ENCODE assay signal across 8 mouse cellular contexts in genomic region chr13:5861157-5862002, GRCm38 (mm10). TPM values are rescaled to one million over a fixed set of nuclear protein-coding genes. Genes with fewer than 3 reads are reported as not detected.
DNase-seq lines count a peak whose midpoint lies in the region; ATAC-seq lines count a peak whose summit lies in the region.

Gene Klf6, plus strand, starts transcription at chr13:5861482.

- peak within 1 kb of the TSS; percentile 82 for H3K9ac ChIP-seq in hindbrain, embryonic 15.5 days

- peak; percentile 100 for ATAC-seq in hindbrain, embryonic 15.5 days (ENCODE audit: low FRiP score, low read depth)

- WGBS in hindbrain, embryonic 15.5 days: under 1% methylated on average over 57 of the region's 60 CpGs

- peak within 1 kb of the TSS; percentile 57 for H3K4me3 ChIP-seq in hindbrain, embryonic 15.5 days

- peak within 1 kb of the TSS; percentile 77 for H3K4me2 ChIP-seq in hindbrain, embryonic 15.5 days

- no peaks in the 10 kb centered on the region for H3K27me3 ChIP-seq in hindbrain, embryonic 15.5 days

- H3K9me3 ChIP-seq in hindbrain, embryonic 15.5 days: no peaks in the 10 kb centered on the region

- peak; percentile 100 for DNase-seq in T-cell, adult 2 months (ENCODE audit: low spot score)
- DNase-seq in cerebellum, postnatal 36 days: peak; percentile 99
- DNase-seq in frontal cortex, postnatal 36 days (ENCODE audit: low spot score in 2 of 2): peak; percentile 99 to 100
- DNase-seq in left cerebral cortex, adult 11 months (ENCODE audit: low spot score): peak; percentile 100
- peak; percentile 99 to 100 for DNase-seq in lung, postnatal 4 days
- peak; percentile 99 for DNase-seq in retina, postnatal 7 days (ENCODE audit: low read depth, low spot score)
- peak; percentile 98 for DNase-seq in urinary bladder, adult 2 months (ENCODE audit: low spot score)

- H3K4me1 ChIP-seq in hindbrain, embryonic 15.5 days (replicated peaks): peaks cover 26% of the 10 kb centered on the region

- peak within 1 kb of the TSS; percentile 100 for H3K27ac ChIP-seq in hindbrain, embryonic 15.5 days (replicated peaks)

- peaks cover 14% of the 10 kb centered on the region for H3K36me3 ChIP-seq in hindbrain, embryonic 15.5 days

RNA-seq across cellular contexts. Expression of gene Klf6, which starts in this region (rescaled TPM):
- polyA plus RNA-seq in hindbrain, embryonic 15.5 days (2015; fragmentation: Nextera tagmentation; extraction: Ambion mirVana): 83.8 and 87.6 TPM in 2 replicates
- 50.0 and 53.2 TPM in 2 replicates for polyA plus RNA-seq in urinary bladder, adult 2 months (2012; rRNA removed)

Comparison
In these comparisons a context has a peak if more than half of its experiments do, and no peak if none do; other contexts are left out.
1. Peak in every context shown above with its lines: DNase-seq, ATAC-seq, H3K4me3 ChIP-seq and H3K27ac ChIP-seq.